Mouse (Mus musculus) forebrain, embryonic 11.5 days (tissue): ENCODE measurements at regions not wholly inside any gene's neighbourhood (a gene's known extent, or its start where the extent isn't known, plus 50 kb on each side); places are given as distances from the start of the nearest gene placed in this dataset.

Experiments
- ATAC-seq: fragments of 200-750 bp; cut with Nextera tagmentation; replicated peaks from 2 replicates; pipeline ENCODE4 v1.8.0; 2017; ENCODE audit warnings: moderate TSS enrichment; ENCODE audit not compliant: low FRiP score
- DNase-seq: peaks from one replicate; pipeline ENCODE4 v3.0.0-alpha.2; 2017; ENCODE audit warnings: low spot score
- H3K27ac ChIP-seq: fragments of 300-500 bp; sonication (generic); 2 replicates; pipeline ENCODE4 v1.5.1; 2014; ENCODE audit warnings: low read depth, low read length
- H3K27me3 ChIP-seq: fragments of 300-500 bp; sonication (generic); 2 replicates; pipeline ENCODE4 v1.6.1; 2014; ENCODE audit warnings: mild to moderate bottlenecking, low read length, mixed read lengths; ENCODE audit not compliant: control insufficient read depth, insufficient read depth
- H3K36me3 ChIP-seq: fragments of 300-500 bp; sonication (generic); 2 replicates; pipeline ENCODE4 v1.6.1; 2014; ENCODE audit warnings: mild to moderate bottlenecking, low read length, moderate library complexity, mixed read lengths; ENCODE audit not compliant: control insufficient read depth, insufficient read depth
- H3K4me1 ChIP-seq: fragments of 300-500 bp; sonication (generic); replicated peaks from 2 replicates; pipeline ENCODE4 v1.6.1; 2014; ENCODE audit warnings: low read length, mixed read lengths; ENCODE audit not compliant: control insufficient read depth, insufficient read depth
- H3K4me2 ChIP-seq: fragments of 300-500 bp; sonication (generic); 2 replicates; pipeline ENCODE4 v1.6.1; 2014; ENCODE audit warnings: low read depth, mild to moderate bottlenecking, low read length, moderate library complexity, mixed read lengths; ENCODE audit not compliant: severe bottlenecking
- H3K4me3 ChIP-seq: fragments of 300-500 bp; sonication (generic); 2 replicates; pipeline ENCODE4 v1.5.1; 2014; ENCODE audit warnings: low read depth, low read length
- H3K9ac ChIP-seq: fragments of 300-500 bp; sonication (generic); 2 replicates; pipeline ENCODE4 v1.6.1; 2014; ENCODE audit warnings: low read length
- H3K9me3 ChIP-seq: fragments of 300-500 bp; sonication (generic); 2 replicates; pipeline ENCODE4 v1.6.1; 2016; ENCODE audit warnings: low read length, mixed read lengths; ENCODE audit not compliant: control insufficient read depth
- WGBS: fragments of 180-500 bp; shearing (Covaris S2); extraction: QIAGEN DNeasy Blood & Tissue Kit; methylation state at CpG from one replicate; pipeline ENCODE4 v1.1.7; 2014; 5-methylcytosine and 5-hydroxymethylcytosine counted together

DNA sequence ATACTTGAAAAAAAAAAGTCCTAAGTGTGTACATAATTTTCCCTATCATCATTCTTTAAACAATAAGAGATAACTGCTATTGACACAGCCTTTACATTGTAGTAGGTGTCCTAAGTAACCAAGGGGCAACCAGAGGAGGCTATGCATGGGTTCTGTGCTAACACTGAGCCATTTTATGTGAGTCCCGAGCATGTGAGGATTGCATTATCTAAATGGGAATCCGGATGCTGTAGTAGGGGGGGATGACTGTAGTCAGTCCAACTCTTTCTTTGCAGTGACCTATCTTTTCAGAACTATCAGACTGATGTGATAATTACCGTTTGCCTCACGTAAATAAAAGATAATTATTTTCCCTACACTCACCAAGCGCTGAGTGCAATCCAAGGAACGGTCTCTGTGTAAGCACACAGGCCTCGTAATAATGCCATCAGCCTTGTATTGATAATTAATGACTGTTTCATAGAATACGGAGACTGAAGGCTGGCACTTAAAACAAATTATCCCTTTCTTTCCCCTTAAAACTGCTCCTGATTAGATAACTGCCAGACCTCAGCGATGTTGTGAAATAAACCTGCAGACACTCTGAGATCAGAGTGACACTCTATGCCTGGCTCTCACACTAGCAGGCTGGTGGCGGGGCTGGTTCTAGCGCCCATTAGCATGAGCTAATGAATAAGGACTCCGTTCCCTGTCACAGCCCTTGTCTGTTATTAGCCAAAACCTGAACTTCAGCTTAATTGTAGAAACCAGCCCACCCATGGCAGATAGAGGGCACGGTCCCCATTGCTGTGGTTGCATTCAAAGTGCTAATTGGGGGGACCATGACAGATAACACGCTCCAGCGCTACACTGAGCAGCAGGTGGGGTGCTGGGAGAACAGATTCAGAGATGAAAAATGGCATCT, 165.4 kb downstream of the Cd83 start:
- WGBS: 37% methylated on average over 15 of the region's 15 CpGs
- no peaks in the 10 kb centered on the region for H3K27me3 ChIP-seq
- H3K9ac ChIP-seq: no peak overlapping the region
- H3K4me2 ChIP-seq: no peak overlapping the region
- peaks cover 4% of the 10 kb centered on the region; the same call in 1 of the 2 replicates for H3K4me1 ChIP-seq
- ATAC-seq (peak; percentile 85), DNase-seq (peak; percentile 79)
- no peaks in the 10 kb centered on the region for H3K36me3 ChIP-seq
- peak overlapping the region; percentile 18; the same call in 1 of the 2 replicates for H3K27ac ChIP-seq
- no peaks in the 10 kb centered on the region for H3K9me3 ChIP-seq
- H3K4me3 ChIP-seq: no peak overlapping the region

- no peak overlapping the region for H3K27ac ChIP-seq
- no peaks in the 10 kb centered on the region for H3K36me3 ChIP-seq
- ATAC-seq (no peak), DNase-seq (no peak)
- no peaks in the 10 kb centered on the region for H3K9me3 ChIP-seq
- no peaks in the 10 kb centered on the region for H3K27me3 ChIP-seq
- no peak overlapping the region for H3K9ac ChIP-seq
- peaks cover 4% of the 10 kb centered on the region; the same call in 1 of the 2 replicates for H3K4me1 ChIP-seq
- H3K4me2 ChIP-seq: no peak overlapping the region
- 48% methylated on average over 4 of the region's 4 CpGs for WGBS
- no peak overlapping the region for H3K4me3 ChIP-seq
These were observed 167.9 kb downstream of the Cd83 start for GRCm38 (mm10) chr13:43952491-43952890.

- Histone ChIP-seq H3K4me3 (no peak overlapping the region), H3K36me3 (no peaks in the 10 kb centered on the region), H3K4me2 (no peak overlapping the region), H3K9ac (no peak overlapping the region), H3K4me1 (peaks cover 4% of the 10 kb centered on the region; the same call in 1 of the 2 replicates), H3K9me3 (no peaks in the 10 kb centered on the region), H3K27me3 (no peaks in the 10 kb centered on the region), H3K27ac (no peak overlapping the region)
- ATAC-seq: no peak
- DNase-seq: no peak
- WGBS: 56% methylated on average over 5 of the region's 5 CpGs
These were observed 168.5 kb downstream of the Cd83 start for GRCm38 (mm10) chr13:43952972-43953592.

- no peak overlapping the region for H3K4me2 ChIP-seq
- no peak overlapping the region for H3K4me3 ChIP-seq
- no peak for DNase-seq
- no peaks in the 10 kb centered on the region for H3K27me3 ChIP-seq
- no peak for ATAC-seq
- H3K9me3 ChIP-seq: no peaks in the 10 kb centered on the region
- WGBS: 89% methylated on average over 10 of the region's 10 CpGs
- peaks cover 8% of the 10 kb centered on the region; the same call in 1 of the 2 replicates for H3K4me1 ChIP-seq
- no peak overlapping the region for H3K27ac ChIP-seq
- H3K36me3 ChIP-seq: no peaks in the 10 kb centered on the region
- H3K9ac ChIP-seq: no peak overlapping the region
These were observed 170.3 kb downstream of the Cd83 start for GRCm38 (mm10) chr13:43954714-43955393.

GRCm38 (mm10) chr13:43957046-43957445, 172.5 kb downstream of the Cd83 start:
- Histone ChIP-seq H3K9me3 (no peaks in the 10 kb centered on the region), H3K4me2 (no peak overlapping the region), H3K36me3 (no peaks in the 10 kb centered on the region), H3K27me3 (no peaks in the 10 kb centered on the region; the same call in 1 of the 2 replicates), H3K4me3 (no peak overlapping the region), H3K27ac (no peak overlapping the region), H3K4me1 (peaks cover 5% of the 10 kb centered on the region; the same call in 1 of the 2 replicates), H3K9ac (no peak overlapping the region)
- no peak for ATAC-seq
- DNase-seq: no peak
- 93% methylated on average over 2 of the region's 2 CpGs for WGBS

DNA sequence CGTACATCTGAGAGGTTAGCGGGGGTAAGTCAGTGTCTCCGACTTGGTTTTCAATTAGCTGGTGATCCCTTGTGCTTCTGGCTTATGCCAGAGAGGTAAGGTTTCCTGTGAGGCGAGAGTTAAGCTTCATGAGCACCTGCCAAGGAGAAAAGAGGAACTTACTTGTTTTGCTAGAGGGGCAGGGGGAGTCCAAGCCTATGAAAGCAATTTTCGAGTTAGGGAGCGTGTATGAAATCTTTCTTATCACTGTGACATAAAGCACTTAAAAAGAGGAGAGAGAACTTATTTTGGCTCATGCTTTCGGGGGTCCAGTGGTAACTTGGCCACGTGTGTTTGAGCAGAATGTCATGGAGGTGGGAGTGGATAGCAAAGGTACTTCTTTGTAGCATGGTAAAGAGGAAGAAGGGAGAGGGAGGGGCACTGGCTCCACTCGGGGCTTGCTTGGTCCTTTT, 174.6 kb downstream of the Cd83 start:
- Histone ChIP-seq H3K4me1 (peaks cover 4% of the 10 kb centered on the region; the same call in 1 of the 2 replicates), H3K36me3 (no peaks in the 10 kb centered on the region), H3K27me3 (no peaks in the 10 kb centered on the region; the same call in 1 of the 2 replicates), H3K9ac (no peak overlapping the region), H3K4me2 (no peak overlapping the region), H3K4me3 (no peak overlapping the region), H3K9me3 (no peaks in the 10 kb centered on the region), H3K27ac (no peak overlapping the region)
- ATAC-seq (no peak), DNase-seq (no peak)
- WGBS: 69% methylated on average over 9 of the region's 9 CpGs

DNA sequence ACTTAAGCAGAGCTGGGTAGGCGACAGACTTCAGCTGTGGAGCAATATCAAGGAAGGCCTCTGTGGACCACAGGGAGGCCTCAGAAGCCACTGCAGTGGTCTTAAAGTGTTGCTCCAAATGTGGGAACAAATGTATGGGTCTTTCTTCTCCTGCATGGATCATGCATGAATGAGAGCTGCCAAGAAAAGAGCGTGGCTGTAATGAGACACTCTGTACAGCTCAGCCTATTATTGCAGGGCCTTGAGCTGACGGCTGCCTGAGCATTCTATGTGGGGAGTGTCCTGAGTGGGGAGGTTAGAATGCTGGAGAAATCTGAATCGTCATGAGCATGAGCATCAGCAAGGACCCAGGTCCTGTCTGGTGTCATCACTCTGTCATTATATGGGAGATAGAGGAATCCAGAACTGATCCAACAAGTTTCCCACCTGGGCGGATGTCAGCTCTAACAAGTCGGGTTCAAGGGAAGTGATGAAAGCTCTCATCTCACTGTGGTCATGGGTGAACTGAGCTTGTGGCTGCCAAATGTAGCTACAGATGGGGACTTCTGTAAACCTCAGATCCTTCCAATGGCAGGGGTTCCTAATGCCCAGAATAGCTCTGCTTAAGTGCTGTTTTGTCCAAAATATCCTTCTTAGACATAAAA, 176.6 kb downstream of the Cd83 start:
- ATAC-seq (no peak), DNase-seq (no peak)
- Histone ChIP-seq H3K27ac (no peak overlapping the region), H3K36me3 (no peaks in the 10 kb centered on the region), H3K27me3 (no peaks in the 10 kb centered on the region; the same call in 1 of the 2 replicates), H3K9ac (no peak overlapping the region), H3K4me1 (peaks cover 4% of the 10 kb centered on the region; the same call in 1 of the 2 replicates), H3K9me3 (no peaks in the 10 kb centered on the region), H3K4me3 (no peak overlapping the region), H3K4me2 (no peak overlapping the region)
- 72% methylated on average over 6 of the region's 6 CpGs for WGBS

DNA sequence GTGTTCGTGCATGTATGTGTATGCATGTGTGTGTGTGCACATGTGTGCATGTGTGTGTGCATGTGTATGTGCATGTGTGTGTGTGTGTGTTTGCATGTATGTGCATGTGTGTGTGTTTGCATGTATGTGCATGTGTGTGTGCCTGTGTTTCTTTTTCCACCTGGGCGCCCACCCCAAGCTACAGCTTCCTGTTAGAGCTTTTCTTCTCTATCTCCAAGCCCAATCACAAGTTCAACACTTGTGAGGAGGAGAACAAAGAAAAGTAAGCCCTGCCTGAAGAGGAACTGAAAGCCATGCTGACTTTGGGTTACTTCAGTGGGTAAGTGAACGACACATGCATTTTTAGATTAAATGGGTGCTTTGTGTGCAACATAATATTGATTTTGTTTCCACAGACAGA, 177.4 kb downstream of the Cd83 start:
- peaks cover 4% of the 10 kb centered on the region; the same call in 1 of the 2 replicates for H3K4me1 ChIP-seq
- DNase-seq (no peak), ATAC-seq (no peak)
- H3K4me3 ChIP-seq: no peak overlapping the region
- H3K9ac ChIP-seq: no peak overlapping the region
- H3K9me3 ChIP-seq: no peaks in the 10 kb centered on the region
- no peaks in the 10 kb centered on the region for H3K36me3 ChIP-seq
- H3K27me3 ChIP-seq: no peaks in the 10 kb centered on the region; the same call in 1 of the 2 replicates
- 85% methylated on average over 3 of the region's 3 CpGs for WGBS
- no peak overlapping the region for H3K27ac ChIP-seq
- no peak overlapping the region for H3K4me2 ChIP-seq
